Mouse (Mus musculus) embryonic fibroblast, embryonic 13.5 days (primary cell): ENCODE measurements around the gene Rps19bp1.

Source experiments
- CTCF ChIP-seq: IDR thresholded peaks from 2 replicates; pipeline ENCODE4 v1.5.1; 2011; ENCODE audit warnings: mild to moderate bottlenecking, control low read depth, low read length, moderate library complexity, borderline replicate concordance; ENCODE audit not compliant: insufficient read depth
- POLR2A ChIP-seq: IDR thresholded peaks from 2 replicates; pipeline ENCODE4 v1.6.1; 2011; ENCODE audit warnings: low read depth, mild to moderate bottlenecking, control low read depth, low read length, moderate library complexity

DNA sequence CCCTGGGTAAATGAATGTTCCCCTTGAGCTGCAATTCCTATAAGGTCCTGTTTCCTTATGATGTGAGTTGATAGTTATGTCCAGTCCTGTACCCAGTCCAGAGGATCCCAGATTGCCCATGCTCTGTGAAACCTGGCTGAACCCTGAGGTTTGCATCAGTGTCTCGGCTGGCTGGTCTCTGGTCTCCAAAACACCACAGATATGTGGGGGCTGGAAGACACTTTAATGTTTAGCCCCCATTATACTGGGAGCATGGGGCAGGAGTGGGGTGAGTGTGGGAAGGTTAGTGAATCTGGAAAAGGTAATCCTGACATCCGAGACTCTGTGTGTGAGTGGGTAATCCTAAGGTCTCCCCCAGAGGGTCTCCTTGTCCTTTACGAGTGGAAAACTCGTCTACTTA, 31.1 kb downstream of the Rps19bp1 start:
- TF ChIP-seq POLR2A (no peak), CTCF (no peak)
